Mouse (Mus musculus) MEL (cell line): ENCODE results near the gene Tpmt. TPM values are rescaled to one million over a fixed set of nuclear protein-coding genes. Genes with fewer than 3 reads are reported as not detected.
A peak's percentile ranks its signal among the peaks of the same experiment; 100 is the strongest.

ENCODE experiments used
- DNase-seq: peaks from one replicate; pipeline ENCODE4 v3.0.0; 2011; ENCODE audit warnings: low read depth, low spot score
- H3K27ac ChIP-seq: 2 replicates; pipeline ENCODE4 v1.5.1; 2012; ENCODE audit warnings: low read depth, mild to moderate bottlenecking, control low read depth, low read length, moderate library complexity; ENCODE audit not compliant: control insufficient read depth
- H3K27me3 ChIP-seq, 2 experiments: fragments of 150-350 bp in 1 of 2; sonication (generic) in 1 of 2; 2 replicates each; pipeline ENCODE4 v1.6.1; 2012; ENCODE audit warnings: low read length in 2 of 2, mild to moderate bottlenecking in 2 of 2, improper control_type of control experiment in 1 of 2, moderate library complexity in 1 of 2; ENCODE audit not compliant: insufficient read depth in 2 of 2, control insufficient read depth in 1 of 2
- H3K36me3 ChIP-seq, 2 experiments: 2 replicates each; pipeline ENCODE4 v1.6.1; 2012 to 2014; ENCODE audit warnings: low read length in 2 of 2, improper control_type of control experiment in 1 of 2, inconsistent platforms in 1 of 2, mild to moderate bottlenecking in 1 of 2; ENCODE audit not compliant: insufficient read depth in 2 of 2, control insufficient read depth in 1 of 2
- H3K4me1 ChIP-seq, 2 experiments: fragments of 150-350 bp in 1 of 2; sonication (generic) in 1 of 2; 2 replicates each; pipeline ENCODE4 v1.6.1; 2012; ENCODE audit warnings: low read length in 2 of 2, improper control_type of control experiment in 1 of 2, mild to moderate bottlenecking in 1 of 2; ENCODE audit not compliant: insufficient read depth in 2 of 2, control insufficient read depth in 1 of 2
- H3K4me3 ChIP-seq, 2 experiments: fragments of 150-350 bp in 1 of 2; sonication (generic) in 1 of 2; 2 replicates each; pipeline ENCODE4 v1.5.1; 2012; ENCODE audit warnings: low read depth in 2 of 2, low read length in 2 of 2, mild to moderate bottlenecking in 2 of 2, moderate library complexity in 2 of 2, control low read depth in 1 of 2, improper control_type of control experiment in 1 of 2; ENCODE audit not compliant: control insufficient read depth in 1 of 2, insufficient read depth in 1 of 2
- H3K79me2 ChIP-seq: 2 replicates; pipeline ENCODE4 v1.6.1; 2012; ENCODE audit warnings: mild to moderate bottlenecking, low read length, moderate library complexity; ENCODE audit not compliant: control insufficient read depth, poor library complexity, insufficient read depth
- H3K9ac ChIP-seq: 2 replicates; pipeline ENCODE4 v1.6.1; 2012; ENCODE audit warnings: low read depth, mild to moderate bottlenecking, control low read depth, low read length, moderate library complexity; ENCODE audit not compliant: control insufficient read depth, poor library complexity, severe bottlenecking
- H3K9me3 ChIP-seq: fragments of 150-350 bp; sonication (generic); replicated peaks from 2 replicates; pipeline ENCODE4 v1.6.1; 2012; ENCODE audit warnings: mild to moderate bottlenecking, low read length, improper control_type of control experiment, moderate library complexity; ENCODE audit not compliant: insufficient read depth
- CTCF ChIP-seq, 3 experiments: IDR thresholded peaks in 2 of 3; conservative IDR thresholded peaks in 1 of 3; 2 replicates each; pipeline ENCODE4 v1.5.1; 2011 to 2012; ENCODE audit warnings: low read length in 3 of 3, low read depth in 2 of 3, mild to moderate bottlenecking in 2 of 3, improper control_type of control experiment in 1 of 3, inconsistent platforms in 1 of 3, mixed read lengths in 1 of 3, moderate library complexity in 1 of 3; ENCODE audit not compliant: control insufficient read depth in 1 of 3, insufficient read depth in 1 of 3, poor library complexity in 1 of 3, severe bottlenecking in 1 of 3
- ELF1 ChIP-seq: IDR thresholded peaks from 2 replicates; pipeline ENCODE4 v1.6.1; 2014; ENCODE audit warnings: low read depth, mild to moderate bottlenecking, inconsistent platforms, low read length, improper control_type of control experiment, moderate library complexity
- EP300 ChIP-seq, 2 experiments: IDR thresholded peaks; 2 replicates each; pipeline ENCODE4 v1.6.1; 2011; ENCODE audit warnings: improper control_type of control experiment in 2 of 2, low read length in 2 of 2, low read depth in 1 of 2, mild to moderate bottlenecking in 1 of 2
- GATA1 ChIP-seq: IDR thresholded peaks from 2 replicates; pipeline ENCODE4 v1.6.1; 2011; ENCODE audit warnings: low read depth, low read length, improper control_type of control experiment
- KAT2A ChIP-seq: conservative IDR thresholded peaks from 2 replicates; pipeline ENCODE4 v1.6.1; 2012; ENCODE audit warnings: low read depth, low read length, improper control_type of control experiment, inconsistent platforms
- NELFE ChIP-seq: IDR thresholded peaks from 2 replicates; pipeline ENCODE4 v1.6.1; 2011; ENCODE audit warnings: low read depth, low read length, improper control_type of control experiment
- NRF1 ChIP-seq: IDR thresholded peaks from 2 replicates; pipeline ENCODE4 v1.6.1; 2014; ENCODE audit warnings: low read depth, mild to moderate bottlenecking, inconsistent platforms, low read length, improper control_type of control experiment, moderate library complexity; ENCODE audit not compliant: poor library complexity, insufficient read depth, severe bottlenecking
- POLR2AphosphoS5 ChIP-seq: IDR thresholded peaks from 2 replicates; pipeline ENCODE4 v1.6.1; 2012; ENCODE audit warnings: low read depth, borderline replicate concordance, mild to moderate bottlenecking, inconsistent platforms, low read length, moderate library complexity, mixed read lengths
- RCOR1 ChIP-seq: IDR thresholded peaks from 2 replicates; pipeline ENCODE4 v1.6.1; 2012; ENCODE audit warnings: low read depth, mild to moderate bottlenecking, inconsistent platforms, low read length, improper control_type of control experiment
- SMC3 ChIP-seq: IDR thresholded peaks from 2 replicates; pipeline ENCODE4 v1.6.1; 2011; ENCODE audit warnings: low read depth, low read length, improper control_type of control experiment
- TAL1 ChIP-seq: IDR thresholded peaks from 2 replicates; pipeline ENCODE4 v1.6.1; 2012; ENCODE audit warnings: mild to moderate bottlenecking, inconsistent platforms, low read length, moderate library complexity, mixed read lengths
- polyA plus RNA-seq, 2 experiments: library from polyadenylated mRNA; stranded (reverse) in 1 of 2; unstranded in 1 of 2; fragments of >175 nt in 1 of 2; fragments of >200 nt in 1 of 2; gene quantifications; 2 replicates each; pipeline versions ENCODE4 v1.2.1 to v1.2.4; 2012; ENCODE audit warnings: low replicate concordance in 2 of 2, low read depth in 1 of 2; ENCODE audit not compliant: insufficient read length in 2 of 2, insufficient read depth in 1 of 2, missing spikeins in 1 of 2
- total RNA-seq: library from RNA; depleted of rRNA; stranded (reverse); fragments of 300-350 nt; gene quantifications from 2 replicates; pipeline ENCODE4 v1.2.3, GENCODE M21; 2012

Tpmt gene
- total and polyA plus RNA-seq, 3 experiments = 2.5 to 3.9 TPM; not detected in 1

DNA sequence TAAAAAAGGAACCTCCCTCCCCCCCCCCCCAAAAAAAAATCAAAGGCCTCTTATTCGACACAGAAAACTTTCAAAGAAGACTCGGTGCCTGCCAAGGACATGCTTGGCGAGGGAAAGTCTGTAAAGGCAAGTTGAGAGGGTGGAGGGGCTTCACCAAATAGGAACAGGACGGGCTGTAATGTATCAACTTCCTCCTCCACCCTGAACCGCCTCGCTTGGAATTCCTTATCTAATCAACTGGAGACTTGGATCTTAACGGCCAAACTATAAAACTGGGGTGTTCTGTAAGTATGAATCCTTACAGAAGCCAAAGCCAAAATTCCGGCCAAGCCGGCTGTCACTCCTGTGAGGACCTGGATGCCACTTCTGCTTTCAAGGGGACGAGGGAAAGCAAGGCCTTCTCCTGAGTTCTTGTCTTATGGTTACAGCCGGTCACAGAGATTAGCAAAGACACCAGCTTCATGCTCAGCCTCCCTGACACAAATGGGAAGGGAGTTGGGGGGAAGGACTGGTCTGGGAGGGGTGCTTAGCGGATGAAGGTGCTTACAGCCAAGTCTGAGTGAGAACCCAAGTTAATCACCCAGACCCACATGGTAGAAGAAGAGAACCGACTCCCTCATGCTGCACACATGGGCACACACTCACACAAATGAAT, 64.6 kb downstream of the Tpmt start:
- H3K4me3 ChIP-seq = 0 out of 4 replicates have a peak overlapping the region, but pooled peaks of 1 of the 2 experiments have one; percentile 10
- H3K79me2 ChIP-seq = no peaks in the 10 kb centered on the region
- no peaks in the 10 kb centered on the region for H3K9me3 ChIP-seq
- H3K27ac ChIP-seq = peak overlapping the region; percentile 28; the same call in 1 of the 2 replicates
- DNase-seq = peak; percentile 71
- peaks cover 0 to 17% of the 10 kb centered on the region in 2 experiments; a peak in 2 of 4 replicates for H3K4me1 ChIP-seq
- H3K36me3 ChIP-seq = peaks cover 0 to 21% of the 10 kb centered on the region in 2 experiments; a peak in 2 of 4 replicates
- no peaks in the 10 kb centered on the region for H3K27me3 ChIP-seq
- TF ChIP-seq EP300 (IDR thresholded peaks at IDR 0.05; ENCODE audit: low read depth in 1 of 2, low read length in 2 of 2) = peak in 1 of 2 experiments; percentile 34; a peak in 1 of 4 replicates
- peak; percentile 57 for TF ChIP-seq TAL1
- TF ChIP-seq NELFE = no peak
- no peak for TF ChIP-seq POLR2AphosphoS5
- TF ChIP-seq KAT2A = no peak
- 0 out of 2 replicates have a peak, but pooled peaks have one; percentile 39 for TF ChIP-seq GATA1
- H3K9ac ChIP-seq = peak overlapping the region; percentile 31

DNA sequence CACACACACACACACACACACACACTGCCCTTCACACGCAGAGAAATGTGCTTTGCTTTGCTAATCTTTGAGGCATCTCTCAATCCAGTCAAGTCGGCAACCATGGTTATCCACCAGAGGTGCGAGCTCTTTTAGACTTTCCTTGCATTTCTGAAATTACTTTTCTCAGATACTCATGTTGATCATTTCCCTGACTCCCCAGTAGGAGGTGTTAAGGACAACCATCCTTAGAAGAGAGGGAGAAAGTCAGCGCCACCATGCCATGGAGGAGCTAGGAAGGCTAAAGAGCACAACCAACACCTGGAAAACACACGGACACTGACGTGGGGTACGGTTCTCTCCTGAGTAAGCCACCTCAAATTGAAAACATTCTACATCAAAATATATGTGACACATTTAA, 68.0 kb downstream of the Tpmt start:
- TF ChIP-seq RCOR1 (no peak), EP300 (IDR thresholded peaks at IDR 0.05; ENCODE audit: low read depth in 1 of 2, low read length in 2 of 2) (no peak), NRF1 (no peak), SMC3 (no peak), CTCF (IDR thresholded peaks at IDR 0.05 in 2 of 3, conservative IDR thresholded peaks at IDR 0.05 in 1 of 3; ENCODE audit: control insufficient read depth in 1 of 3, insufficient read depth in 1 of 3, low read depth in 2 of 3, low read length in 3 of 3, poor library complexity in 1 of 3, severe bottlenecking in 1 of 3) (peak in 1 of 3 experiments; percentile 2; a peak in 1 of 6 replicates)
- TF ChIP-seq, all 39 proteins: peak for 1
- Histone ChIP-seq H3K4me1 (peaks cover 0 to 19% of the 10 kb centered on the region in 2 experiments; a peak in 2 of 4 replicates), H3K9me3 (no peaks in the 10 kb centered on the region), H3K36me3 (peaks cover 0 to 21% of the 10 kb centered on the region in 2 experiments; a peak in 2 of 4 replicates), H3K79me2 (no peaks in the 10 kb centered on the region), H3K27ac (no peak overlapping the region), H3K4me3 (no peak overlapping the region), H3K9ac (no peak overlapping the region), H3K27me3 (no peaks in the 10 kb centered on the region)
- DNase-seq = no peak

DNA sequence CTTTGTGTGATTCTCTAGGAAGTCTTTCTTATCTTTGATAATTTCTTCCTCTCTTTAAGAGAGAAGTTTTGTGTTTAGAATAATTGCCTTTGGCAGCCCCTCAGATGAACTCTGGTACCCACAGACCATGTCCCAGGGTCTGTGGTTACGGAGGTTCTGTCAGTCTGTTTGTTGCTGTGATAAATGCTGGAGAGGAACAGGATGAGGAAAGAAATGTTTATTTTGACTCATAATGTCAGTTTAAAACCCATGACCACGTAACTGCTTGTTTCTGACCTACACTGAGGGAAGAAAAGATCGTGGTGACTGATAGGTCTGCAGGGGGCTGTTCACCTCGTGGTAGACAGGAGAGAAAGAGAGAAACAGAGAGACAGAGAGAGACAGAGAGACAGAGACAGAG, 68.6 kb downstream of the Tpmt start:
- TF ChIP-seq ELF1 (no peak), GATA1 (0 out of 2 replicates have a peak, but pooled peaks have one; percentile 15)
- no peak overlapping the region for H3K4me3 ChIP-seq
- no peak overlapping the region for H3K9ac ChIP-seq
- no peak overlapping the region for H3K27ac ChIP-seq
- peak; percentile 9 for DNase-seq
- no peaks in the 10 kb centered on the region for H3K27me3 ChIP-seq
- peaks cover 0 to 19% of the 10 kb centered on the region in 2 experiments; a peak in 2 of 4 replicates for H3K4me1 ChIP-seq
- H3K9me3 ChIP-seq = no peaks in the 10 kb centered on the region
- no peaks in the 10 kb centered on the region for H3K79me2 ChIP-seq
- peaks cover 0 to 19% of the 10 kb centered on the region in 2 experiments; a peak in 2 of 4 replicates for H3K36me3 ChIP-seq
